Mouse (Mus musculus) CH12.LX (cell line): Measurements from ENCODE around the gene Cilp2. TPM values are rescaled to one million over a fixed set of nuclear protein-coding genes. Genes with fewer than 3 reads are reported as not detected.

Experiments used
- DNase-seq: peaks from one replicate; pipeline ENCODE4 v3.0.0-alpha.2; 2013; ENCODE audit errors: extremely low read depth
- H3K27ac ChIP-seq: 2 replicates; pipeline ENCODE4 v1.5.1; 2012; ENCODE audit warnings: low read depth, mild to moderate bottlenecking, control low read depth, moderate library complexity; ENCODE audit not compliant: insufficient read depth
- H3K27me3 ChIP-seq: replicated peaks from 2 replicates; pipeline ENCODE3; 2012; ENCODE audit warnings: inconsistent platforms
- H3K36me3 ChIP-seq, 2 experiments: replicated peaks in 1 of 2; 2 replicates each; pipeline versions ENCODE3 to v1.6.1; 2012; ENCODE audit warnings: inconsistent platforms in 1 of 2, low read length in 1 of 2, mild to moderate bottlenecking in 1 of 2, mixed read lengths in 1 of 2, moderate library complexity in 1 of 2; ENCODE audit not compliant: control insufficient read depth in 1 of 2, insufficient read depth in 1 of 2
- H3K4me1 ChIP-seq, 2 experiments: 2 replicates each; pipeline ENCODE4 v1.6.1; 2012; ENCODE audit warnings: inconsistent platforms in 1 of 2, moderate library complexity in 1 of 2; ENCODE audit not compliant: insufficient read depth in 2 of 2, control insufficient read depth in 1 of 2
- H3K4me2 ChIP-seq: 2 replicates; pipeline ENCODE4 v1.6.1; 2012; ENCODE audit warnings: low read depth, mild to moderate bottlenecking, control low read depth; ENCODE audit not compliant: poor library complexity, insufficient read depth, severe bottlenecking
- H3K4me3 ChIP-seq, 3 experiments: fragments of 150-350 bp in 1 of 3; sonication (generic) in 1 of 3; replicated peaks in 1 of 3; 2 replicates each; pipeline versions ENCODE3 to v1.5.1; 2011 to 2012; ENCODE audit warnings: low read depth in 2 of 3, low read length in 2 of 3, mild to moderate bottlenecking in 2 of 3, moderate library complexity in 2 of 3, control low read depth in 1 of 3, improper control_type of control experiment in 1 of 3, inconsistent platforms in 1 of 3, mixed read lengths in 1 of 3; ENCODE audit not compliant: poor library complexity in 1 of 3
- H3K79me2 ChIP-seq: replicated peaks from 2 replicates; pipeline ENCODE4 v1.6.1; 2012; ENCODE audit warnings: mild to moderate bottlenecking, moderate library complexity; ENCODE audit not compliant: control insufficient read depth, poor library complexity, insufficient read depth, severe bottlenecking; ENCODE audit errors: extremely low read depth
- H3K9ac ChIP-seq: 2 replicates; pipeline ENCODE4 v1.6.1; 2012; ENCODE audit warnings: low read depth, mild to moderate bottlenecking, control low read depth, moderate library complexity; ENCODE audit not compliant: insufficient read depth
- H3K9me3 ChIP-seq: replicated peaks from 2 replicates; pipeline ENCODE3; 2012; ENCODE audit warnings: low read length, inconsistent platforms, mixed read lengths
- CHD1 ChIP-seq: IDR thresholded peaks from 2 replicates; pipeline ENCODE4 v1.6.1; 2012; ENCODE audit warnings: low read depth, low read length, improper control_type of control experiment, inconsistent platforms
- CHD2 ChIP-seq: IDR thresholded peaks from 2 replicates; pipeline ENCODE4 v1.6.1; 2011; ENCODE audit warnings: low read length, improper control_type of control experiment
- CTCF ChIP-seq, 2 experiments: IDR thresholded peaks in 1 of 2; conservative IDR thresholded peaks in 1 of 2; 2 replicates each; pipeline ENCODE4 v1.5.1; 2011 to 2012; ENCODE audit warnings: low read depth in 2 of 2, low read length in 2 of 2, improper control_type of control experiment in 1 of 2, inconsistent platforms in 1 of 2, mild to moderate bottlenecking in 1 of 2, moderate library complexity in 1 of 2
- EP300 ChIP-seq: IDR thresholded peaks from 2 replicates; pipeline ENCODE4 v1.6.1; 2011; ENCODE audit warnings: low read length, improper control_type of control experiment
- GABPA ChIP-seq: IDR thresholded peaks from 2 replicates; pipeline ENCODE4 v1.6.1; 2012; ENCODE audit warnings: low read depth, low read length, improper control_type of control experiment, inconsistent platforms; ENCODE audit not compliant: insufficient replicate concordance
- HCFC1 ChIP-seq: IDR thresholded peaks from 2 replicates; pipeline ENCODE4 v1.6.1; 2012; ENCODE audit warnings: low read depth, mild to moderate bottlenecking, inconsistent platforms, low read length, improper control_type of control experiment
- IRF4 ChIP-seq: IDR thresholded peaks from 2 replicates; pipeline ENCODE4 v1.6.1; 2014; ENCODE audit warnings: low read depth, mild to moderate bottlenecking, inconsistent platforms, low read length, improper control_type of control experiment
- JUN ChIP-seq: IDR thresholded peaks from 2 replicates; pipeline ENCODE4 v1.6.1; 2011; ENCODE audit warnings: low read depth, mild to moderate bottlenecking, low read length, improper control_type of control experiment, moderate library complexity; ENCODE audit not compliant: insufficient read depth
- MAFK ChIP-seq: IDR thresholded peaks from 2 replicates; pipeline ENCODE4 v1.6.1; 2011; ENCODE audit warnings: low read length, improper control_type of control experiment; ENCODE audit not compliant: insufficient replicate concordance
- MEF2A ChIP-seq: IDR thresholded peaks from 2 replicates; pipeline ENCODE4 v1.6.1; 2014; ENCODE audit warnings: low read depth, mild to moderate bottlenecking, inconsistent platforms, low read length, improper control_type of control experiment, borderline replicate concordance
- NELFE ChIP-seq: IDR thresholded peaks from 2 replicates; pipeline ENCODE4 v1.6.1; 2011; ENCODE audit warnings: low read depth, low read length, improper control_type of control experiment
- NRF1 ChIP-seq: IDR thresholded peaks from 2 replicates; pipeline ENCODE4 v1.6.1; 2014; ENCODE audit warnings: low read depth, mild to moderate bottlenecking, inconsistent platforms, low read length, improper control_type of control experiment, moderate library complexity
- PAX5 ChIP-seq: IDR thresholded peaks from 2 replicates; pipeline ENCODE4 v1.6.1; 2012; ENCODE audit warnings: low read length, inconsistent platforms, mixed read lengths
- POLR2AphosphoS2 ChIP-seq: IDR thresholded peaks from 2 replicates; pipeline ENCODE4 v1.6.1; 2011; ENCODE audit warnings: low read depth, low read length, improper control_type of control experiment
- RAD21 ChIP-seq: IDR thresholded peaks from 2 replicates; pipeline ENCODE4 v1.6.1; 2011; ENCODE audit warnings: low read depth, mild to moderate bottlenecking, low read length, improper control_type of control experiment, moderate library complexity
- SIN3A ChIP-seq: IDR thresholded peaks from 2 replicates; pipeline ENCODE4 v1.6.1; 2012; ENCODE audit warnings: low read length, improper control_type of control experiment, inconsistent platforms
- SMC3 ChIP-seq: IDR thresholded peaks from 2 replicates; pipeline ENCODE4 v1.6.1; 2011; ENCODE audit warnings: low read depth, low read length, improper control_type of control experiment
- TCF12 ChIP-seq: IDR thresholded peaks from 2 replicates; pipeline ENCODE4 v1.6.1; 2014; ENCODE audit warnings: low read depth, mild to moderate bottlenecking, inconsistent platforms, low read length, improper control_type of control experiment
- UBTF ChIP-seq: IDR thresholded peaks from 2 replicates; pipeline ENCODE4 v1.6.1; 2012; ENCODE audit warnings: low read depth, mild to moderate bottlenecking, inconsistent platforms, low read length, improper control_type of control experiment, moderate library complexity
- USF1 ChIP-seq: IDR thresholded peaks from 2 replicates; pipeline ENCODE4 v1.6.1; 2014; ENCODE audit warnings: low read depth, mild to moderate bottlenecking, inconsistent platforms, low read length, improper control_type of control experiment
- USF2 ChIP-seq: conservative IDR thresholded peaks from 2 replicates; pipeline ENCODE4 v1.6.1; 2011; ENCODE audit warnings: low read depth, low read length, improper control_type of control experiment
- ZC3H11A ChIP-seq: IDR thresholded peaks from 2 replicates; pipeline ENCODE4 v1.6.1; 2012; ENCODE audit warnings: low read depth, mild to moderate bottlenecking, inconsistent platforms, low read length, improper control_type of control experiment
- ZKSCAN1 ChIP-seq: IDR thresholded peaks from 2 replicates; pipeline ENCODE4 v1.6.1; 2012; ENCODE audit warnings: low read depth, inconsistent platforms, low read length, improper control_type of control experiment, borderline replicate concordance
- ZMIZ1 ChIP-seq: IDR thresholded peaks from 2 replicates; pipeline ENCODE4 v1.6.1; 2012; ENCODE audit warnings: low read depth, mild to moderate bottlenecking, inconsistent platforms, low read length, improper control_type of control experiment
- ZNF384 ChIP-seq: IDR thresholded peaks from 2 replicates; pipeline ENCODE4 v1.6.1; 2012; ENCODE audit warnings: low read depth, low read length, improper control_type of control experiment, inconsistent platforms
- dilution Hi-C: fragments of 300-500 bp; cut with MboI; formaldehyde crosslinking; loops from 2 replicates; pipeline ENCODE4 v1.14.3; 2020; ENCODE audit warnings: low sequenced_read_pairs; ENCODE audit not compliant: extremely low pct_unique_long_range_greater_than_20kb, extremely low pct_ligation_motif_present
- in situ Hi-C: fragments of 300-500 bp; cut with MboI; formaldehyde crosslinking; loops from 3 replicates; pipeline ENCODE4 v1.14.3; 2019; ENCODE audit warnings: low sequenced_read_pairs, low pct_ligation_motif_present, low pct_unique_long_range_greater_than_20kb, mixed read lengths
- polyA plus RNA-seq: library from polyadenylated mRNA; unstranded; fragments of >175 nt; gene quantifications from 2 replicates; pipeline ENCODE4 v1.2.1, GENCODE M21; 2012; ENCODE audit warnings: low read depth; ENCODE audit not compliant: insufficient read length
- total RNA-seq, 2 experiments: library from RNA; depleted of rRNA; stranded (reverse); fragments of 300-350 nt in 1 of 2; fragments of >200 nt in 1 of 2; gene quantifications; 2 replicates each; pipeline ENCODE4 v1.2.3; 2012 to 2014

Gene Cilp2
- total and polyA plus RNA-seq, 3 experiments: 0.04 to 0.08 TPM; not detected in 1

GRCm38 (mm10) chr8:69918506-69918905 is 31.0 kb upstream of the Cilp2 start:
- in situ Hi-C loops: no loop called here
- peaks cover 12% of the 10 kb centered on the region for H3K79me2 ChIP-seq
- H3K27me3 ChIP-seq: no peaks in the 10 kb centered on the region
- H3K4me3 ChIP-seq: no peak overlapping the region
- peak overlapping the region; percentile 3; the same call in 1 of the 2 replicates for H3K27ac ChIP-seq
- DNase-seq: no peak
- H3K9me3 ChIP-seq: no peaks in the 10 kb centered on the region
- H3K4me2 ChIP-seq: no peak overlapping the region
- peaks cover 42 to 78% of the 10 kb centered on the region in 2 experiments for H3K36me3 ChIP-seq
- TF ChIP-seq MEF2A (no peak), USF2 (no peak), RAD21 (no peak), CHD1 (peak; percentile 20; the same call in 1 of the 2 replicates), EP300 (no peak), HCFC1 (no peak), ZKSCAN1 (no peak)
- H3K9ac ChIP-seq: no peak overlapping the region
- peaks cover 28 to 52% of the 10 kb centered on the region in 2 experiments for H3K4me1 ChIP-seq
- dilution Hi-C loops: no loop called here

GRCm38 (mm10) chr8:69915748-69916147 is 28.3 kb upstream of the Cilp2 start:
- in situ Hi-C loops (no loop called here), dilution Hi-C loops (no loop called here)
- no peak for DNase-seq
- peaks cover 70 to 81% of the 10 kb centered on the region in 2 experiments for H3K36me3 ChIP-seq
- H3K79me2 ChIP-seq: peaks cover 12% of the 10 kb centered on the region
- TF ChIP-seq ZNF384 (no peak), CTCF (conservative IDR thresholded peaks at IDR 0.05 in 1 of 2, IDR thresholded peaks at IDR 0.05 in 1 of 2; ENCODE audit: low read depth in 2 of 2, low read length in 2 of 2) (peak in 1 of 2 experiments; percentile 13; a peak in 1 of 4 replicates), USF1 (no peak), SMC3 (no peak), RAD21 (peak; percentile 1), USF2 (no peak), NELFE (no peak), GABPA (no peak), NRF1 (no peak), HCFC1 (no peak)
- H3K27me3 ChIP-seq: no peaks in the 10 kb centered on the region
- no peak overlapping the region for H3K9ac ChIP-seq
- no peak overlapping the region for H3K27ac ChIP-seq
- peaks cover 8 to 28% of the 10 kb centered on the region in 2 experiments for H3K4me1 ChIP-seq
- no peaks in the 10 kb centered on the region for H3K9me3 ChIP-seq
- H3K4me3 ChIP-seq: no peak overlapping the region
- no peak overlapping the region for H3K4me2 ChIP-seq

GRCm38 (mm10) chr8:69914526-69914925 is 27.0 kb upstream of the Cilp2 start:
- dilution Hi-C loops: no loop called here
- H3K79me2 ChIP-seq: peaks cover 6% of the 10 kb centered on the region
- no peak overlapping the region for H3K9ac ChIP-seq
- DNase-seq: no peak
- no peak overlapping the region for H3K4me3 ChIP-seq
- no peak overlapping the region for H3K27ac ChIP-seq
- in situ Hi-C loops: no loop called here
- peaks cover 5 to 16% of the 10 kb centered on the region in 2 experiments for H3K4me1 ChIP-seq
- peaks cover 82 to 94% of the 10 kb centered on the region in 2 experiments for H3K36me3 ChIP-seq
- H3K4me2 ChIP-seq: no peak overlapping the region
- TF ChIP-seq CHD2: no peak
- no peak for TF ChIP-seq MAFK
- TF ChIP-seq ZMIZ1: no peak
- no peak for TF ChIP-seq PAX5
- no peak for TF ChIP-seq SIN3A
- no peak for TF ChIP-seq IRF4
- TF ChIP-seq POLR2AphosphoS2: no peak
- no peak for TF ChIP-seq NRF1
- no peak for TF ChIP-seq ZNF384
- no peak for TF ChIP-seq ZC3H11A
- no peak for TF ChIP-seq CTCF (conservative IDR thresholded peaks at IDR 0.05 in 1 of 2, IDR thresholded peaks at IDR 0.05 in 1 of 2; ENCODE audit: low read depth in 2 of 2, low read length in 2 of 2)
- no peak for TF ChIP-seq JUN
- no peak for TF ChIP-seq SMC3
- TF ChIP-seq TCF12: no peak
- TF ChIP-seq UBTF: no peak
- no peaks in the 10 kb centered on the region for H3K27me3 ChIP-seq
- no peaks in the 10 kb centered on the region for H3K9me3 ChIP-seq
